Mouse (Mus musculus): ENCODE data around the gene Heyl. TPM values are rescaled to one million over a fixed set of nuclear protein-coding genes. Genes with fewer than 3 reads are reported as not detected.

The Heyl gene
- polyA plus RNA-seq, 1 experiment = 0.61 TPM

DNA sequence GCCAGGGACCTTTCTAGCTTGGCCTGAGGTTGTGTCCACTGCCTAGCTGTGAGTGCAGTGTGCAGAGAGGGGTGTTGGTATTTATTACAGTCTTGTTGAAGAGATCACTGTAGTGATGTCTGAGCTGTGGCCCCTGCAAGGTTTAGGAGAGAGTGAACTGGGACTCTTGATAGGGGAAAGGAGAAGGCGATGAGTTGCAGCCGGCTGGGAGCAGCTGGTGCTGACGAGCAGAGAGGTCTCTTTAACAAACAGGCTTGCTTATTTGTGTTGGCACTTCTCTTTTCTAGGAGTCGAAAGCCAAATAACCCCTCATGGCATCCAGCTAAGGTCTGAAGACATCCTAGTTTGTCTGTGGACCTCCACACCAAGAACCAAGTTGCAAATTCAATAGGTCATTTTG, 64.9 kb downstream of the Heyl start:
- Histone ChIP-seq H3K27me3 (ENCODE audit: control insufficient read depth, insufficient read depth, insufficient read length) (no peaks in the 10 kb centered on the region), H3K36me3 (ENCODE audit: control insufficient read depth, insufficient read depth) (peaks cover 96% of the 10 kb centered on the region), H3K79me2 (ENCODE audit: control insufficient read depth, insufficient read depth) (no peaks in the 10 kb centered on the region), H3K4me3 (ENCODE audit: insufficient read depth, poor library complexity, severe bottlenecking) (no peak overlapping the region), H3ac (ENCODE audit: control insufficient read depth, insufficient read length, low read depth) (no peak overlapping the region), H3K79me3 (ENCODE audit: low read depth) (peaks cover 3% of the 10 kb centered on the region)
- TF ChIP-seq MYOG (IDR thresholded peaks at IDR 0.05; ENCODE audit: control insufficient read depth, extremely low read depth, insufficient read length) (no peak), USF1 (IDR thresholded peaks at IDR 0.05; ENCODE audit: low read depth) (no peak), FOSL1 (IDR thresholded peaks at IDR 0.05; ENCODE audit: insufficient read depth, low read length, poor library complexity, severe bottlenecking) (no peak), CEBPB (IDR thresholded peaks at IDR 0.05; ENCODE audit: low read depth) (no peak), MAX (IDR thresholded peaks at IDR 0.05) (no peak)

DNA sequence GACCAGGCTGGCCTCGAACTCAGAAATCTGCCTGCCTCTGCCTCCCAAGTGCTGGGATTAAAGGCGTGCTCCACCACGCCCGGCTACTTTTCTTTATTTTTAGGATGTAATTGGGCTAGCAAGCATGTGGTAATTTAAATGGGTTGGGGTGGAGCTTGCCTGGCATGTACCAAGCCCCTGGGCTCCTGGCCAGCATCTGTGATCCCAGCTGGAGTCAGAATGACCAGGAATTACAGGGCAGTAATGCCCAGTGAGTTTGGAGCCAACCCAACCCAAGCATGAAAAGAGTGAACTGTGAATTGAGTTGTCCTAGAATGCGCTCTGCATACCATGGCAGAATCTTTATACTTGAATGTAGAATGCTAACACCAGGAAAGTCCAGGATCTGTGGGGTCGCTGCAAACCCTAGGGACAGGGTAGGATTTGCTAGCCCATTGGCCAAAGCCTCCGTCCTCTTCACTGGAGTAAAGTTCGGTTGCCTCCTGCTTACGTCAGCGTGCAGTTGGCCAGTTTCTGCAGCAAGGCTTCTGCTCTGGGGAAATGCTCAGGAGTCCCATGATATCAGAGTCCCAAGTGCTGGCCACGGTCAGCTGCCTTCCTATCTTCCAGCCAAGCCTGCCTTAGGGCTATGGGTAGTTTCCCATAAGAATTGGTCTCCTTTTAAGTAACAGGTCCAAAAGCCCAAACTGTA, 65.8 kb downstream of the Heyl start:
- no peak for TF ChIP-seq MAX (IDR thresholded peaks at IDR 0.05)
- TF ChIP-seq CTCF (IDR thresholded peaks at IDR 0.05; ENCODE audit: control insufficient read depth, insufficient read depth, insufficient read length) = no peak
- TF ChIP-seq CEBPB (IDR thresholded peaks at IDR 0.05; ENCODE audit: low read depth) = no peak
- no peak for TF ChIP-seq USF1 (IDR thresholded peaks at IDR 0.05; ENCODE audit: low read depth)
- TF ChIP-seq MYOG (IDR thresholded peaks at IDR 0.05; ENCODE audit: control insufficient read depth, extremely low read depth, insufficient read length) = no peak
- TF ChIP-seq MYOD1 (IDR thresholded peaks at IDR 0.05; ENCODE audit: control insufficient read depth, insufficient read length, low read depth) = no peak
- TF ChIP-seq FOSL1 (IDR thresholded peaks at IDR 0.05; ENCODE audit: insufficient read depth, low read length, poor library complexity, severe bottlenecking) = no peak
- H3K4me3 ChIP-seq (ENCODE audit: insufficient read depth, poor library complexity, severe bottlenecking) = no peak overlapping the region
- no peak overlapping the region for H3ac ChIP-seq (ENCODE audit: control insufficient read depth, insufficient read length, low read depth)
- peaks cover 3% of the 10 kb centered on the region for H3K79me3 ChIP-seq (ENCODE audit: low read depth)
- peaks cover 96% of the 10 kb centered on the region for H3K36me3 ChIP-seq (ENCODE audit: control insufficient read depth, insufficient read depth)
- H3K27me3 ChIP-seq (ENCODE audit: control insufficient read depth, insufficient read depth, insufficient read length) = no peaks in the 10 kb centered on the region
- no peaks in the 10 kb centered on the region for H3K79me2 ChIP-seq (ENCODE audit: control insufficient read depth, insufficient read depth)

Other genes starting within 250 kb of the Heyl start
- gene Mycl, start 237.9 kb upstream of the Heyl start, polyA plus RNA-seq (2012; fragmentation: generic; extraction: Trizol) = 11.5 TPM
- 6.3 TPM for gene Trit1, start 217.0 kb upstream of the Heyl start, polyA plus RNA-seq (2012; fragmentation: generic; extraction: Trizol)
- gene Bmp8b, start 128.4 kb upstream of the Heyl start, polyA plus RNA-seq (2012; fragmentation: generic; extraction: Trizol) = not detected
- gene Oxct2b, start 117.3 kb upstream of the Heyl start, polyA plus RNA-seq (2012; fragmentation: generic; extraction: Trizol) = not detected
- gene Ppie, start 93.6 kb upstream of the Heyl start, polyA plus RNA-seq (2012; fragmentation: generic; extraction: Trizol) = 86.2 TPM
- gene Hpcal4, start 50.3 kb upstream of the Heyl start, polyA plus RNA-seq (2012; fragmentation: generic; extraction: Trizol) = not detected
- not detected for gene Nt5c1a, start 32.1 kb upstream of the Heyl start, polyA plus RNA-seq (2012; fragmentation: generic; extraction: Trizol)
- gene Pabpc4, start 28.8 kb downstream of the Heyl start, polyA plus RNA-seq (2012; fragmentation: generic; extraction: Trizol) = 175 TPM
- gene Oxct2a, start 90.1 kb downstream of the Heyl start, polyA plus RNA-seq (2012; fragmentation: generic; extraction: Trizol) = 0.05 TPM
- gene Bmp8a, start 109.7 kb downstream of the Heyl start, polyA plus RNA-seq (2012; fragmentation: generic; extraction: Trizol) = 0.14 TPM